Comparison of ENCODE assay signal across 8 mouse cellular contexts in the genomic region with DNA sequence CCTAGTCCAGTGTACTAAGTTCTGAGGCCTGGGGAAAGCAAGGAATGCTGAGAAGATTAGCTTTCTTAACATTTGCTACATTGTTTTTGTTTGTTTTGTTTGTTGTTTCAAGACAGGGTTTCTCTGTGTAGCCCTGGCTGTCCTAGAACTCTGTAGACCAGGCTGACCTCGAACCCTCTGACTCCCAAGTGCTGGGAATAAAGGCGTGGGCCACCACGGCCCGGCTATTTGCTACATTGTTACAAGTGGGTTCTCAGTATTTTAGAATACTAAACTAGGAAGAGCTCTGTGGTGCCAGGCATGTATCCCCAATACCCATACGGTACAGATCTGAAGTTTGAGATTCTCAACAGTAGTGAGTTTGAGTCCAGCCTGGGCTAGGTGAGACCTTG. TPM values are rescaled to one million over a fixed set of nuclear protein-coding genes. Genes with fewer than 3 reads are reported as not detected.
DNase-seq lines count a peak whose midpoint lies in the region; ATAC-seq lines count a peak whose summit lies in the region.

No protein-coding gene starts in this region.

- peaks cover 3% of the 10 kb centered on the region; the same call in 1 of the 2 replicates for H3K36me3 ChIP-seq in neural tube, embryonic 11.5 days (ENCODE audit: control insufficient read depth, insufficient read depth, low read length)
- peaks cover 30% of the 10 kb centered on the region for H3K36me3 ChIP-seq in forebrain, embryonic 12.5 days (replicated peaks)
- H3K36me3 ChIP-seq in limb, embryonic 13.5 days = peaks cover 32% of the 10 kb centered on the region
- H3K36me3 ChIP-seq in stomach, embryonic 14.5 days (ENCODE audit: control insufficient read depth, insufficient read depth, low read length) = peaks cover 10% of the 10 kb centered on the region; the same call in 1 of the 2 replicates

- H3K27ac ChIP-seq in neural tube, embryonic 11.5 days (ENCODE audit: low read depth, low read length) = no peak overlapping the region
- no peak overlapping the region for H3K27ac ChIP-seq in forebrain, embryonic 12.5 days
- H3K27ac ChIP-seq in limb, embryonic 13.5 days = no peak overlapping the region
- no peak overlapping the region for H3K27ac ChIP-seq in stomach, embryonic 14.5 days (ENCODE audit: low read length)

- no peak for DNase-seq in neural tube, embryonic 11.5 days (ENCODE audit: low spot score)
- no peak for DNase-seq in neural tube, embryonic 10.5 days (ENCODE audit: extremely low spot score, low spot score)
- no peak for DNase-seq in left cerebral cortex, postnatal 14 days (ENCODE audit: low spot score in 2 of 2)
- no peak for DNase-seq in cerebellum, adult 11 months

- whole genome bisulfite sequencing in neural tube, embryonic 11.5 days = 58% methylated on average over 5 of the region's 5 CpGs
- 44% methylated on average over 5 of the region's 5 CpGs for WGBS in forebrain, embryonic 12.5 days
- 58% methylated on average over 5 of the region's 5 CpGs for WGBS in limb, embryonic 13.5 days
- 42% methylated on average over 5 of the region's 5 CpGs for WGBS in stomach, embryonic 14.5 days

- no peaks in the 10 kb centered on the region for H3K9me3 ChIP-seq in neural tube, embryonic 11.5 days (ENCODE audit: control insufficient read depth, low read length)
- no peaks in the 10 kb centered on the region for H3K9me3 ChIP-seq in forebrain, embryonic 12.5 days
- no peaks in the 10 kb centered on the region; the same call in 1 of the 2 replicates for H3K9me3 ChIP-seq in limb, embryonic 13.5 days
- no peaks in the 10 kb centered on the region for H3K9me3 ChIP-seq in stomach, embryonic 14.5 days (ENCODE audit: control insufficient read depth, low read depth, low read length)

- H3K9ac ChIP-seq in neural tube, embryonic 11.5 days (ENCODE audit: low read length) = peak overlapping the region; percentile 59
- H3K9ac ChIP-seq in forebrain, embryonic 12.5 days = peak overlapping the region; percentile 75
- peak overlapping the region; percentile 80 for H3K9ac ChIP-seq in limb, embryonic 13.5 days
- H3K9ac ChIP-seq in stomach, embryonic 14.5 days (replicated peaks; ENCODE audit: low read depth, low read length) = peak overlapping the region; percentile 76; the same call in 1 of the 2 replicates

- no peaks in the 10 kb centered on the region for H3K27me3 ChIP-seq in neural tube, embryonic 11.5 days (ENCODE audit: control insufficient read depth, insufficient read depth, low read length)
- H3K27me3 ChIP-seq in forebrain, embryonic 12.5 days = no peaks in the 10 kb centered on the region
- H3K27me3 ChIP-seq in limb, embryonic 13.5 days = no peaks in the 10 kb centered on the region
- no peaks in the 10 kb centered on the region for H3K27me3 ChIP-seq in stomach, embryonic 14.5 days (ENCODE audit: control insufficient read depth, insufficient read depth, low read length)

- intact Hi-C loops in left cerebral cortex, postnatal 14 days (cut with DNase I) = no loop called here

- ATAC-seq in neural tube, embryonic 11.5 days (ENCODE audit: insufficient read depth, low FRiP score, low TSS enrichment) = peak; percentile 1; the same call in 1 of the 2 replicates
- ATAC-seq in forebrain, embryonic 12.5 days (ENCODE audit: low FRiP score) = no peak
- ATAC-seq in limb, embryonic 13.5 days (ENCODE audit: low FRiP score, low read depth) = no peak
- ATAC-seq in stomach, embryonic 14.5 days (ENCODE audit: insufficient number of reproducible peaks, insufficient read depth, low FRiP score, low read depth) = no peak
- no peak for ATAC-seq in monocyte, adult 5-6 weeks (replicated peaks; ENCODE audit: insufficient number of reproducible peaks, low FRiP score, low TSS enrichment, poor library complexity, severe bottlenecking)

- peak overlapping the region; percentile 59 for H3K4me3 ChIP-seq in neural tube, embryonic 11.5 days (ENCODE audit: low read depth, low read length)
- H3K4me3 ChIP-seq in forebrain, embryonic 12.5 days (replicated peaks) = peak overlapping the region; percentile 80
- H3K4me3 ChIP-seq in limb, embryonic 13.5 days = peak overlapping the region; percentile 78
- peak overlapping the region; percentile 88 for H3K4me3 ChIP-seq in stomach, embryonic 14.5 days (ENCODE audit: low read depth, low read length)

- peak overlapping the region; percentile 83 for H3K4me2 ChIP-seq in neural tube, embryonic 11.5 days (ENCODE audit: low read depth)
- H3K4me2 ChIP-seq in forebrain, embryonic 12.5 days = peak overlapping the region; percentile 89
- peak overlapping the region; percentile 77 for H3K4me2 ChIP-seq in limb, embryonic 13.5 days (replicated peaks)
- peak overlapping the region; percentile 78 for H3K4me2 ChIP-seq in stomach, embryonic 14.5 days (replicated peaks; ENCODE audit: low read depth, low read length)

- peaks cover 7% of the 10 kb centered on the region; the same call in 1 of the 2 replicates for H3K4me1 ChIP-seq in neural tube, embryonic 11.5 days (ENCODE audit: control insufficient read depth, insufficient read depth, low read length)
- peaks cover 22% of the 10 kb centered on the region for H3K4me1 ChIP-seq in forebrain, embryonic 12.5 days
- H3K4me1 ChIP-seq in limb, embryonic 13.5 days = peaks cover 21% of the 10 kb centered on the region
- H3K4me1 ChIP-seq in stomach, embryonic 14.5 days (ENCODE audit: control insufficient read depth, insufficient read depth, low read length) = peaks cover 5% of the 10 kb centered on the region; the same call in 1 of the 2 replicates

RNA-seq across cellular contexts. Expression of a gene that starts 1.0 kb away (rescaled TPM):
- 80.9 and 87.2 TPM in 2 replicates for polyA plus RNA-seq in neural tube, embryonic 11.5 days (2014; fragmentation: Nextera tagmentation; extraction: Ambion mirVana)
- 92.4 and 93.4 TPM in 2 replicates for polyA plus RNA-seq in forebrain, embryonic 12.5 days (2016; fragmentation: Nextera tagmentation; extraction: Ambion mirVana)
- polyA plus RNA-seq in limb, embryonic 13.5 days (2015; fragmentation: Nextera tagmentation; extraction: Ambion mirVana) = 75.1 and 80.0 TPM in 2 replicates
- polyA plus RNA-seq in stomach, embryonic 14.5 days (2014; fragmentation: Nextera tagmentation; extraction: Ambion mirVana) = 73.5 and 80.0 TPM in 2 replicates
- under 1 TPM; 0.90 to 0.97 TPM for total RNA-seq in left cerebral cortex, postnatal 14 days (2021)
- 3.7 to 6.2 TPM (median 5.7 TPM) in 3 replicates for total RNA-seq in monocyte, adult 5-6 weeks (2017)

RNA-seq across cellular contexts. Expression of a gene that starts 52.8 kb away (rescaled TPM):
- 33.4 and 34.5 TPM in 2 replicates for polyA plus RNA-seq in neural tube, embryonic 11.5 days (2014; fragmentation: Nextera tagmentation; extraction: Ambion mirVana)
- 33.6 and 34.6 TPM in 2 replicates for polyA plus RNA-seq in forebrain, embryonic 12.5 days (2016; fragmentation: Nextera tagmentation; extraction: Ambion mirVana)
- 38.5 TPM in 2 replicates for polyA plus RNA-seq in limb, embryonic 13.5 days (2015; fragmentation: Nextera tagmentation; extraction: Ambion mirVana)
- 44.9 and 45.6 TPM in 2 replicates for polyA plus RNA-seq in stomach, embryonic 14.5 days (2014; fragmentation: Nextera tagmentation; extraction: Ambion mirVana)
- total RNA-seq in left cerebral cortex, postnatal 14 days (2021) = 10 to 100 TPM; 28.7 to 33.2 TPM
- 205 to 285 TPM (median 241 TPM) in 3 replicates for total RNA-seq in monocyte, adult 5-6 weeks (2017)
